Mouse (Mus musculus) right cerebral cortex, postnatal 14 days (tissue): ENCODE measurements around the gene Plpp2.

Source experiments
- DNase-seq: peaks from one replicate; pipeline ENCODE4 v3.0.0; 2022

Gene Plpp2

DNA sequence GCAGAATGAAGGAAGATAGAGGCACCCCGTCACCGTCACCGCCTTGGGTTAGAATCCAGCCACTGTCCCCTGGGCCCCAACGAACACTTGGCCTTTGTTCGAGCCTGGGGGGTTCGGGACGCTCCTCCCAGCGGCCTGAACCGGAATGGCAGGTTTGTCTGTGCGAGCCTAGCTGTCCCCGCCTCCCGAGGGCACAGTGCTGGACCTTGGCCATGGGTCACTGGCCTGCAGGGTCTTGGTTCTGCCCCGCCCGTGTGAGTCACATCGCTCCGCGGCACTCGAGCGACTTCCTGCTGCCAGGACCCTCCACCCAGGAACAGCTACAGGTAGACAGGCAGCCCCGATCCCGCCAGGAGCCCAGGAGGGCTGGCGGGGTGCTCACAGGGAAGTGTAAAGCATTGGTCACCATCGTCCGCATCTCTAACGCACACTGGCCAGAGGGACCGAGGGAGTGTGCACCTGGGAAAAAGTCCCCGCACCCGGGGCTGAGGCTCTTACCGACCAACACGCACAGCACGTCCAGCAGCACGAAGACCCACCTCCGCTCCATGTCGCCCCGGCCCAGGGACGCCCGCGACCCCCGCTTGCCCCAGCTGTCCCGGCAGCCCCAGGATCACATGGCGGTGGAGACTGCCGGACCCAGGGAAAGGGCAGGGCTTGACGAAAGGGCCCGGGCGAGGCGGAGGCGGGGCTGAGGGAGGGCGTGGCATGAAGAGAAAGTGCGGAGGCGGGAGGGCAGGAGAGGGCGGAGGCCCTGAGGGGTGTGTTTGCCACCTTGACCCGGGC lies at the start of gene Plpp2:
TSS of gene Plpp2 (minus strand) at position 671 of the 786 bp plus-strand sequence.
- DNase-seq: peak; percentile 38

- no peak for DNase-seq
Measured at GRCm38 (mm10) chr10:79581501-79581900, 47.9 kb upstream of the Plpp2 start.

- peak; percentile 73 for DNase-seq
Measured at GRCm38 (mm10) chr10:79580811-79581210, 47.2 kb upstream of the Plpp2 start.

DNA sequence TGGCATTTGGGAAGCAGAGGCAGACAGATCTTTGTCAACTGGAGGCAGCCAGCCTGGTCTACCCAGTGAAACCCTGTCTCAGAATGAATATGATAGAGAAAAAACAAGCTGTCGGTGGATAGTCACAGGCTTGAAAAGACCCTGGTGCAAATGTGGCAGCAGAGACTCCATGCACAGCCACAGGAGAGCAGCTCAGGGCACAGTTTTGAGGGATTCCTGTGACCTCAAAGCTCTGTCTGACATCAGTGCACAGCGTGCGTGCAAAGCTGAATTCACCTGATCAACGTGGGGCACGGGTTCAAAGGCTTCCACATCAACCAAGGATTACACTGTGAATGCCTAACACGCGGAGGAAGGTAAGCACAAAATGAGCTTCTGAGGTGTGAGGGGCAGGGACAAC lies 46.8 kb upstream of the Plpp2 start:
- no peak for DNase-seq

- no peak for DNase-seq
Measured at GRCm38 (mm10) chr10:79579781-79580180, 46.2 kb upstream of the Plpp2 start.

GRCm38 (mm10) chr10:79578891-79579290 lies 45.3 kb upstream of the Plpp2 start:
- DNase-seq: no peak

- DNase-seq: no peak
Measured at GRCm38 (mm10) chr10:79578276-79578675, 44.7 kb upstream of the Plpp2 start.

DNA sequence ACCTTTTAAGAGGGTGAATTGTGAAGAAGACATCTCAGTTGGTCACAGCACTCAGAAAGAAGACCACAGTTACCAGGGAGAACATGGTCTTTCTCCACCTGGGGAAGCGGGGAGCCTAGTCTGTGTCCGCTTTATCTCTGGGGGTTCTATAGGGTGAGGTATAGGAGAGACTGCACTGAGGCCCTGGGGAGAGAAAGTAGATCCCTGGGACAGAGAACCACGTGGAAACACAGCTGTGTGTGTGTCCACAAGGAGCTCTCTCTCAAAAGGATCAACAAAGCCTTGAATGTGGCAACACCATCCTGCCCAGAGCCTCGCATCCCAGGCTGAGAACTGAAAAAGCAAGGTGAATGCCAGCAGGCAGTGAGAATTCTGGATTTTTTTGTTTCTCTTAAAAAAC lies 43.8 kb upstream of the Plpp2 start:
- no peak for DNase-seq

GRCm38 (mm10) chr10:79575754-79576153 lies 42.2 kb upstream of the Plpp2 start:
- no peak for DNase-seq

GRCm38 (mm10) chr10:79574796-79575195 lies 41.2 kb upstream of the Plpp2 start:
- DNase-seq: no peak

GRCm38 (mm10) chr10:79574350-79574749 lies 40.8 kb upstream of the Plpp2 start:
- DNase-seq: no peak

- no peak for DNase-seq
Measured at GRCm38 (mm10) chr10:79573611-79574010, 40.0 kb upstream of the Plpp2 start.

- DNase-seq: no peak
Measured at GRCm38 (mm10) chr10:79571314-79571713, 37.7 kb upstream of the Plpp2 start.

- no peak for DNase-seq
Measured at GRCm38 (mm10) chr10:79569921-79570320, 36.3 kb upstream of the Plpp2 start.

GRCm38 (mm10) chr10:79559716-79560115 lies 26.1 kb upstream of the Plpp2 start:
- DNase-seq: no peak

- no peak for DNase-seq
Measured at GRCm38 (mm10) chr10:79557496-79557895, 23.9 kb upstream of the Plpp2 start.

DNA sequence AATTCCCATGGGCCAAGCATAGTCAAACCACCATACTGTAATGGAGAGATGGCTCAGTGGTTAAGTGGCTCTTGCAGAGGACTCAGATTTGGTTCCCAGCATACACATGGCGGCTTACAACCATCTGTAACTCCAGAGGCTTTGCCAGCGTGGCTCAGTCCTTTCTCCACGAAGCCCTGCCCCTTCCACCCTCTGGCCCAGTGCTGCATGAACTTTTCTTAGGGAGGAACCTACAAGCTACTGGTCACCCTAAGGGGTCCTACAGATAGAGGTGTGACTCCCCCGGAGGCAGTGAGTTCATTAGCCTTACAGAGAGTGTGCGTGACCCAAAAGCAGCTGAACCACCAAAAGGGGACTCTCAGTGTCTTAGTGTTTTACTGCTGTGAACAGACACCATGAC lies 23.4 kb upstream of the Plpp2 start:
- no peak for DNase-seq

DNA sequence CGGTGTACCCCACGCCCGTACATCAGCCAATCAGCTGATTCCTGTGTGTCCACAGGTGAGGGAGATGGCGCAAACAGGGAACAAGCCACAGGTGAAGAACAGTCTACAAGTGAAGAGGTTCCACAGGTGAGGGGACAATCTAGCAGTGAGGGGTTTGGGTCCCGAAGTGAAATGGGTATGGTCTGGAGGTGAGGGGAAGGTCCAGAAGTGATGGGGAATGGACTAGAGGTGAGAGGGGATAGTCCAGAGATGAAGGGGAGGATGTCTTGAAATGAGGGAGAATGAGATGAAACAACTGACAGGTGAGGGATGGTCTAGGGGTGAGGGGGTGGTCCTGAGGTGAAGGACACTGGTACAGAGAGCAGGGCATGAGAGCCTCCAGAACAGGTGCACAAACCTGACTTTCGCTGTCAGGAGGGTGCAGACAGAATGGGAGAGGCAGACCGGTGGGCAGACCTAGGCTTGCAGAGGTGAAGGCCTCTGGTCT lies 21.7 kb upstream of the Plpp2 start:
- DNase-seq: no peak

GRCm38 (mm10) chr10:79554330-79555237 lies 21.0 kb upstream of the Plpp2 start, which contains the start of gene Mier2:
Mier2 (minus strand) TSS chr10:79555199.
- peak; percentile 83 for DNase-seq

DNA sequence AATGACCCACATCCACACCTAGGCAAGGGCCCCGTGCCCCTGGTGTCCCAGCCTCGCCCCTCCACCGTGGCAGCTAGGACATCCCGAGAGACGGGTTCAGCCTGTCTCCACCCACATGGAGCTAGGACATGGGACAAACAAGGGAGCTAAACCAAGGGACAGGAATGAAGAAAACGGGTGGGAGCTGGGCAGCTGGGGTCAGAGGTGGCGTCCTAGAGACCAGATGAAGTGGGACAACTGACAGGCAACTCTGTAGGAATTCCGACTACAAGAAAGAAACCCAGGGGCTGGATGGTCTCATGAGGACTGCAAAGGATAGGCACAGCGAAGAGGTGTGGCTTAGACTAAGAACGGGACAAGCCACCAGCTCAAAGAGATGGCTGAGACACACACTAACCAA lies 20.1 kb upstream of the Plpp2 start:
- no peak for DNase-seq

- no peak for DNase-seq
Measured at GRCm38 (mm10) chr10:79553176-79553575, 19.6 kb upstream of the Plpp2 start.

DNA sequence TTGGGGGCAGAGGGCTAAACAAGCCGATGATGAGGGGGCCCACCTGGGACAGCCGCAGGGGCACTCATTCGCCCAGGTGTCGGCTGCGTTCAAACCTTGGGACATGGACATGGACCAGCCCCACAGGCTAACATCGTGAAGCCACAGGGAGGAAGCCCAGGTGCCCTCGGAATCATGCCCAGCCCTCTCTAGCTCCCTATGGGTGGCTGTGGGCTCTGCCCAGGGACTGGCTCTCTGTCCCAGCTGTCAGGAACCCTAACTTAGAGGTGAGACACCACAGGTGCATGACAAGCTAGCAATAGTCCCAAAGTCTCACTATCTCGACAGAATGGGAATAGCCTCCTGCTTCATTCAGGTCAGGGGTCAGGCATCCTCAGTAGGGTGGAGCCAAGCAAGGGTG lies 18.9 kb upstream of the Plpp2 start:
- no peak for DNase-seq

DNA sequence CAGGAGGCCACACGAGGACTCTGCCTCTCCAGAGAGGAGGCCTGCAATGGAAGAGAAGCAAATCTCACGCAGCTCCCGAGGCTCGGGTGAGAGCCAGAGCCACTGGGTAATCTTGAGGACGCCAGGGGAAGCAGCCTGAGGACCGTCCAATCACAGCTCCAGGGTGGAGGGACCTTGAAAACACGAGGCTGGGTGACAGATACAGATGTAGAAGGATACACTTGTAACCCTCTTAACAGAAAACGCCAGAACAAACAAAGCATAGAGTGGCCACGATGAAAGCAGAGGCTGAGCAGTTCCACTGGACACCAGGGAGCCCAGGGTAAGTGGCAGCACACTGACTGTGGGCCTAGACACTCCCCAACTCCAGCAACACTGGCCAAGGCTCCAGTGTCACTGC lies 16.8 kb upstream of the Plpp2 start:
- no peak for DNase-seq
